24 mouse cellular contexts compared by ENCODE assay signal in genomic region chr16:23887910-23888579, GRCm38 (mm10). TPM values are rescaled to one million over a fixed set of nuclear protein-coding genes. Genes with fewer than 3 reads are reported as not detected.
DNase-seq lines count a peak whose midpoint lies in the region; ATAC-seq and TF ChIP-seq lines count a peak whose summit lies in the region.
"Had no signal": no experiment of that assay in that cellular context is flagged by ENCODE, and none has a peak within 500 bp of the region (broad histone marks: within the 10 kb centered on the region; RNA-seq: fewer than 3 reads in every experiment).

No protein-coding gene starts in this region.

- DNase-seq in midbrain, embryonic 14.5 days: peak; percentile 5
- DNase-seq in midbrain, embryonic 11.5 days (ENCODE audit: low spot score, missing footprints): no peak
- peak; percentile 20 for DNase-seq in hindbrain, postnatal 0 days (ENCODE audit: low spot score)
- no peak for DNase-seq in frontal cortex, postnatal 25 days (ENCODE audit: low spot score in 2 of 2)
- no peak for DNase-seq in gastrocnemius, postnatal 14 days
- DNase-seq: adrenal gland, adult 2 months; adrenal gland, postnatal 25 days; cerebellum, adult 2 months; cerebellum, postnatal 10 days; heart, adult 18-20 months; heart, postnatal 10 days had no signal

- H3K4me1 ChIP-seq in midbrain, embryonic 14.5 days (ENCODE audit: control insufficient read depth, insufficient read depth, low read length): 0 out of 2 replicates have a peak, but pooled peaks cover 7% of the 10 kb centered on the region
- no peaks in the 10 kb centered on the region for H3K4me1 ChIP-seq in midbrain, embryonic 11.5 days (ENCODE audit: control insufficient read depth, insufficient read depth, low read length)
- peaks cover 35% of the 10 kb centered on the region for H3K4me1 ChIP-seq in hindbrain, embryonic 13.5 days (replicated peaks)
- H3K4me1 ChIP-seq in hindbrain, postnatal 0 days (ENCODE audit: insufficient read depth, low read length): no peaks in the 10 kb centered on the region
- H3K4me1 ChIP-seq: intestine, embryonic 15.5 days had no signal

- H3K4me3 ChIP-seq in midbrain, embryonic 14.5 days (replicated peaks; ENCODE audit: low read depth, low read length): no peak overlapping the region
- no peak overlapping the region for H3K4me3 ChIP-seq in midbrain, embryonic 11.5 days (ENCODE audit: low read depth, low read length)
- H3K4me3 ChIP-seq in hindbrain, embryonic 13.5 days: no peak overlapping the region
- no peak overlapping the region for H3K4me3 ChIP-seq in hindbrain, postnatal 0 days (ENCODE audit: low read length)
- H3K4me3 ChIP-seq: embryonic facial prominence, embryonic 15.5 days; erythroblast, embryonic 14.5 days; forebrain, embryonic 10.5 days; heart, embryonic 10.5 days; intestine, embryonic 15.5 days had no signal

- H3K4me2 ChIP-seq in midbrain, embryonic 14.5 days (ENCODE audit: low read length): no peak overlapping the region
- no peak overlapping the region for H3K4me2 ChIP-seq in midbrain, embryonic 11.5 days
- peak overlapping the region; percentile 27; the same call in 1 of the 2 replicates for H3K4me2 ChIP-seq in hindbrain, embryonic 13.5 days
- H3K4me2 ChIP-seq in hindbrain, postnatal 0 days (ENCODE audit: low read depth, low read length): no peak overlapping the region
- H3K4me2 ChIP-seq: embryonic facial prominence, embryonic 15.5 days; intestine, embryonic 15.5 days had no signal

- no peak for ATAC-seq in midbrain, embryonic 14.5 days (ENCODE audit: low FRiP score, low TSS enrichment)
- ATAC-seq in midbrain, embryonic 11.5 days (ENCODE audit: low FRiP score): no peak
- ATAC-seq in hindbrain, embryonic 13.5 days (ENCODE audit: low FRiP score): peak; percentile 40
- no peak for ATAC-seq in hindbrain, postnatal 0 days
- ATAC-seq: forebrain, embryonic 14.5 days; intestine, embryonic 15.5 days; Patski had no signal

- H3K36me3 ChIP-seq in midbrain, embryonic 14.5 days (ENCODE audit: control insufficient read depth, insufficient read depth, low read length): no peaks in the 10 kb centered on the region
- no peaks in the 10 kb centered on the region for H3K36me3 ChIP-seq in midbrain, embryonic 11.5 days (ENCODE audit: control insufficient read depth, insufficient read depth, low read length)
- H3K36me3 ChIP-seq in hindbrain, embryonic 13.5 days: no peaks in the 10 kb centered on the region
- no peaks in the 10 kb centered on the region for H3K36me3 ChIP-seq in hindbrain, postnatal 0 days (ENCODE audit: insufficient read depth, low read length)
- H3K36me3 ChIP-seq: embryonic facial prominence, embryonic 15.5 days; forebrain, embryonic 10.5 days; heart, embryonic 10.5 days; intestine, embryonic 15.5 days had no signal

- intact Hi-C loops in gastrocnemius, postnatal 14 days (cut with DNase I; ENCODE audit: low total_unique reads): no loop called here

- no peaks in the 10 kb centered on the region for H3K9me3 ChIP-seq in midbrain, embryonic 14.5 days (ENCODE audit: control insufficient read depth, low read length)
- no peaks in the 10 kb centered on the region for H3K9me3 ChIP-seq in midbrain, embryonic 11.5 days (ENCODE audit: control insufficient read depth, low read length)
- no peaks in the 10 kb centered on the region for H3K9me3 ChIP-seq in hindbrain, embryonic 13.5 days
- H3K9me3 ChIP-seq in hindbrain, postnatal 0 days (ENCODE audit: low read length): no peaks in the 10 kb centered on the region
- H3K9me3 ChIP-seq: embryonic facial prominence, embryonic 15.5 days; forebrain, embryonic 10.5 days; heart, embryonic 10.5 days; intestine, embryonic 15.5 days had no signal

- H3K9ac ChIP-seq in midbrain, embryonic 14.5 days (replicated peaks; ENCODE audit: low read length): no peak overlapping the region
- H3K9ac ChIP-seq in midbrain, embryonic 11.5 days (ENCODE audit: low read length): no peak overlapping the region
- H3K9ac ChIP-seq in hindbrain, embryonic 13.5 days: no peak overlapping the region
- H3K9ac ChIP-seq in hindbrain, postnatal 0 days (replicated peaks; ENCODE audit: low read length): no peak overlapping the region
- H3K9ac ChIP-seq: embryonic facial prominence, embryonic 15.5 days; intestine, embryonic 15.5 days had no signal

- TF ChIP-seq CTCF in hindbrain, postnatal 0 days (IDR thresholded peaks at IDR 0.05; ENCODE audit: low read depth): no peak

- H3K27ac ChIP-seq in midbrain, embryonic 14.5 days (replicated peaks; ENCODE audit: low read depth, low read length): no peak overlapping the region
- H3K27ac ChIP-seq in midbrain, embryonic 11.5 days (ENCODE audit: low read depth, low read length): no peak overlapping the region
- H3K27ac ChIP-seq in hindbrain, embryonic 13.5 days: peak overlapping the region; percentile 44; the same call in 1 of the 2 replicates
- H3K27ac ChIP-seq in hindbrain, postnatal 0 days: no peak overlapping the region
- H3K27ac ChIP-seq: embryonic facial prominence, embryonic 15.5 days; forebrain, embryonic 10.5 days; heart, embryonic 10.5 days; intestine, embryonic 15.5 days had no signal

- H3K27me3 ChIP-seq in midbrain, embryonic 14.5 days (ENCODE audit: control insufficient read depth, insufficient read depth, low read length): peaks cover 8% of the 10 kb centered on the region
- peaks cover 5% of the 10 kb centered on the region for H3K27me3 ChIP-seq in midbrain, embryonic 11.5 days (ENCODE audit: control insufficient read depth, insufficient read depth, low read length)
- H3K27me3 ChIP-seq in hindbrain, embryonic 13.5 days: peaks cover 36% of the 10 kb centered on the region
- H3K27me3 ChIP-seq in hindbrain, postnatal 0 days (ENCODE audit: insufficient read depth, low read length): peaks cover 16% of the 10 kb centered on the region

- WGBS in midbrain, embryonic 14.5 days: 31% methylated on average over 10 of the region's 10 CpGs
- 62% methylated on average over 10 of the region's 10 CpGs for WGBS in midbrain, embryonic 11.5 days
- 33% methylated on average over 10 of the region's 10 CpGs for WGBS in hindbrain, embryonic 13.5 days
- WGBS in hindbrain, postnatal 0 days: 34% methylated on average over 10 of the region's 10 CpGs

RNA-seq across cellular contexts. Expression of gene Sst, which starts 2.7 kb away (rescaled TPM):
- polyA plus RNA-seq in midbrain, embryonic 14.5 days (2014; fragmentation: Nextera tagmentation; extraction: Ambion mirVana): 257 and 380 TPM in 2 replicates
- polyA plus RNA-seq in midbrain, embryonic 11.5 days (2014; fragmentation: Nextera tagmentation; extraction: Ambion mirVana): 35.8 and 44.0 TPM in 2 replicates
- 242 and 252 TPM in 2 replicates for polyA plus RNA-seq in hindbrain, embryonic 13.5 days (2015; fragmentation: Nextera tagmentation; extraction: Ambion mirVana)
- 232 and 270 TPM in 2 replicates for total RNA-seq in hindbrain, postnatal 0 days (2014; rRNA removed)
- 491 and 501 TPM in 2 replicates for polyA plus RNA-seq in hindbrain, postnatal 0 days (2015; fragmentation: Nextera tagmentation; extraction: Ambion mirVana)
- not detected for total RNA-seq in gastrocnemius, postnatal 14 days (2021)
- total RNA-seq: adrenal gland, postnatal 25 days; CH12.LX; gastrocnemius, adult 8-10 months; gastrocnemius, postnatal 4 days; heart, adult 18-20 months; heart, postnatal 10 days had no signal
- polyA plus RNA-seq: adrenal gland, adult 2 months; erythroblast, embryonic 14.5 days; heart, embryonic 14.5 days; Patski had no signal

RNA-seq across cellular contexts. Expression of gene Rtp2, which starts 44.1 kb away (rescaled TPM):
- not detected in 2 replicates for polyA plus RNA-seq in midbrain, embryonic 14.5 days (2014; fragmentation: Nextera tagmentation; extraction: Ambion mirVana)
- polyA plus RNA-seq in midbrain, embryonic 11.5 days (2014; fragmentation: Nextera tagmentation; extraction: Ambion mirVana): not detected in 2 replicates
- not detected in 2 replicates for polyA plus RNA-seq in hindbrain, embryonic 13.5 days (2015; fragmentation: Nextera tagmentation; extraction: Ambion mirVana)
- total RNA-seq in hindbrain, postnatal 0 days (2014; rRNA removed): not detected in 2 replicates
- polyA plus RNA-seq in hindbrain, postnatal 0 days (2015; fragmentation: Nextera tagmentation; extraction: Ambion mirVana): 0.24 and 0.25 TPM in 2 replicates
- total RNA-seq in gastrocnemius, postnatal 14 days (2021): not detected
- total RNA-seq: adrenal gland, adult 2 months; adrenal gland, postnatal 25 days; CH12.LX; gastrocnemius, adult 8-10 months; gastrocnemius, postnatal 4 days; heart, adult 18-20 months; heart, postnatal 10 days had no signal
- polyA plus RNA-seq: adrenal gland, adult 2 months; cerebellum, adult 2 months; embryonic facial prominence, embryonic 11.5 days; erythroblast, embryonic 14.5 days; forebrain, embryonic 10.5 days; forebrain, embryonic 14.5 days; heart, embryonic 10.5 days; heart, embryonic 14.5 days; intestine, embryonic 15.5 days; Patski had no signal

Comparison
In these comparisons a context has a peak if more than half of its experiments do, and no peak if none do; other contexts are left out.
1. DNase-seq: peak in midbrain, embryonic 14.5 days (single experiment) and hindbrain, postnatal 0 days (single experiment); none in midbrain, embryonic 11.5 days (single experiment), frontal cortex, postnatal 25 days (0 of 2) and gastrocnemius, postnatal 14 days (single experiment).